Mouse (Mus musculus) testis, adult 2 months (tissue): ENCODE measurements at regions not wholly inside any gene's neighbourhood (a gene's known extent, or its start where the extent isn't known, plus 50 kb on each side); places are given as distances from the start of the nearest gene placed in this dataset.

Source experiments
- H3K27ac ChIP-seq: fragments of 200-500 bp; 2 replicates; pipeline ENCODE4 v1.5.1; 2012; ENCODE audit warnings: low read depth, low read length; ENCODE audit not compliant: control insufficient read depth, insufficient read depth
- H3K27me3 ChIP-seq: fragments of 200-500 bp; 2 replicates; pipeline ENCODE4 v1.6.1; 2012; ENCODE audit warnings: mild to moderate bottlenecking, low read length, moderate library complexity; ENCODE audit not compliant: control insufficient read depth, insufficient read depth
- H3K36me3 ChIP-seq: fragments of 200-500 bp; 2 replicates; pipeline ENCODE4 v1.6.1; 2012; ENCODE audit warnings: mild to moderate bottlenecking, low read length; ENCODE audit not compliant: control insufficient read depth, insufficient read depth
- H3K4me1 ChIP-seq: fragments of 200-500 bp; 2 replicates; pipeline ENCODE4 v1.6.1; 2012; ENCODE audit warnings: low read length; ENCODE audit not compliant: control insufficient read depth, insufficient read depth
- H3K4me3 ChIP-seq: fragments of 200-500 bp; 2 replicates; pipeline ENCODE4 v1.5.1; 2012; ENCODE audit warnings: low read depth, mild to moderate bottlenecking, low read length, moderate library complexity, mixed read lengths; ENCODE audit not compliant: control insufficient read depth
- CTCF ChIP-seq: fragments of 200-500 bp; IDR thresholded peaks from 2 replicates; pipeline ENCODE4 v1.5.1; 2012; ENCODE audit warnings: low read depth, mild to moderate bottlenecking, inconsistent platforms, low read length, moderate library complexity; ENCODE audit not compliant: control insufficient read depth, insufficient read depth, insufficient replicate concordance
- POLR2A ChIP-seq: fragments of 200-500 bp; IDR thresholded peaks from 2 replicates; pipeline ENCODE4 v1.6.1; 2012; ENCODE audit warnings: low read depth, mild to moderate bottlenecking, inconsistent platforms, low read length, moderate library complexity; ENCODE audit not compliant: control insufficient read depth

DNA sequence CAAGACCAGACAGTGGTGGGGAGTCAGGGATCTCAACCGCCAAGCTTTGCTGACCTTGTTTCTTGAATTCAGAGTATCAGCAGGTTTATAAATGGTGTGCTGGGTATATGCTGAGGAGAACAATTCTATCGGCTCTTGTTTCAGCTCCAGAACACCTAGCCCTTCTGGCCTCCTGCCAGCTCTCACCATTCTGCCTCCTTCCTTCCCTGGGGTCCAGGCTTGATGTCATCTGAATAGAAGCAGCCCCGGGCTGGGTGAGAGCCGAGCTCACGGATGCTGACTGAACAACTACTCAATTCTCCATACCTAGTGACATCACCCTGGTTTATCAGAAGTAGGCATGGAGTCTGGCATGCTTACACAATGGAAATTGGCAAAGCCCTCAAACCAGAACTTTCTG is 203.5 kb downstream of the Efnb2 start:
- Histone ChIP-seq H3K4me1 (no peaks in the 10 kb centered on the region), H3K4me3 (no peak overlapping the region), H3K27me3 (no peaks in the 10 kb centered on the region), H3K27ac (no peak overlapping the region), H3K36me3 (no peaks in the 10 kb centered on the region)
- TF ChIP-seq CTCF (no peak), POLR2A (no peak)

DNA sequence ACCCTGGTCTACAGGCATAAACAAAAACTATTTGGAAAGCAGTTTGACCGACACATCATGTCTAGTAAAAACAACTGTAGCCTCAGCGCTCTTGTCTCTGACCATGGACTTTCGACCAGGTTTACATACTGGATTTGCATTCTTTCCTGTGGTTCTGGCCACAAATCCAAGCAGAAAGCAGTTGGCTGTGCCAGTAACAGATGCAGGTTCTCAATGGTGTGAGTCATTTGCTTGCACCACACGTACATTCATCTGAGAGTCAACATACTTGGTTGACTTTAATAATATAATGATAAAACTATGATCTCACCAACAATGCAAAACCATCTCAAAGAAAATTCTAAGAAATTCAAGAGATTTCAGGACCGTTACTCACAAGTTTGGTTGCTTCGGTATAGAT is 207.1 kb downstream of the Efnb2 start:
- TF ChIP-seq POLR2A (no peak), CTCF (no peak)

GRCm38 (mm10) chr8:8452226-8452625 is 208.8 kb downstream of the Efnb2 start:
- Histone ChIP-seq H3K36me3 (no peaks in the 10 kb centered on the region), H3K4me3 (no peak overlapping the region), H3K4me1 (no peaks in the 10 kb centered on the region), H3K27me3 (no peaks in the 10 kb centered on the region), H3K27ac (no peak overlapping the region)
- no peak for TF ChIP-seq CTCF
- TF ChIP-seq POLR2A, result no peak

More for the DNA sequence above, 207.1 kb downstream of the Efnb2 start:
- no peaks in the 10 kb centered on the region for H3K27me3 ChIP-seq
- H3K4me1 ChIP-seq, result no peaks in the 10 kb centered on the region
- no peak overlapping the region for H3K4me3 ChIP-seq
- no peaks in the 10 kb centered on the region for H3K36me3 ChIP-seq
- no peak overlapping the region for H3K27ac ChIP-seq

- no peak overlapping the region for H3K27ac ChIP-seq
- H3K4me1 ChIP-seq, result no peaks in the 10 kb centered on the region
- no peak overlapping the region for H3K4me3 ChIP-seq
- H3K27me3 ChIP-seq, result no peaks in the 10 kb centered on the region
- H3K36me3 ChIP-seq, result no peaks in the 10 kb centered on the region
- TF ChIP-seq CTCF (no peak), POLR2A (no peak)
Measured at GRCm38 (mm10) chr8:8448911-8449310, 212.1 kb downstream of the Efnb2 start.

DNA sequence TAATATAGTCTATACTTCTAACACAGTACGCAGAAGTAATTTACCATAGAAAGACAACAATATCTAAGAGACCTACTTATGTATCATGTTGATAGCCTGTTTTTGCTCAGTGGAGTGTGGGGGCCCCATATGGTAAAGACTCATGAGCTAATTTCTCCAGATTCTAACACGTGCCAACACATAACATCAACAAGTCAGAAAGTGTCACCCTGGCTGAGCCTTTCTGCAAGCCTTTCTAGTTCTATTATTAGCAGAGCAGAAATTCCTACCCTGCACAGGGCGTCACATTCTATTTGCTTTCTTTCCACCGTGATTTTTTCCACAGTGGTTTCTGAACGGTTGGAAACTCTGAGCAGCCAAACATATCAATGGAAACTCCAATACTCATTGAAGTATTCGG is 219.5 kb downstream of the Efnb2 start:
- no peaks in the 10 kb centered on the region for H3K36me3 ChIP-seq
- no peak overlapping the region for H3K4me3 ChIP-seq
- TF ChIP-seq CTCF, result no peak
- no peak for TF ChIP-seq POLR2A
- no peak overlapping the region for H3K27ac ChIP-seq
- H3K27me3 ChIP-seq, result no peaks in the 10 kb centered on the region
- H3K4me1 ChIP-seq, result no peaks in the 10 kb centered on the region

GRCm38 (mm10) chr8:8440903-8441302 is 220.1 kb downstream of the Efnb2 start:
- Histone ChIP-seq H3K4me1 (no peaks in the 10 kb centered on the region), H3K27ac (no peak overlapping the region), H3K36me3 (no peaks in the 10 kb centered on the region), H3K27me3 (no peaks in the 10 kb centered on the region), H3K4me3 (no peak overlapping the region)
- TF ChIP-seq CTCF, result no peak
- no peak for TF ChIP-seq POLR2A

DNA sequence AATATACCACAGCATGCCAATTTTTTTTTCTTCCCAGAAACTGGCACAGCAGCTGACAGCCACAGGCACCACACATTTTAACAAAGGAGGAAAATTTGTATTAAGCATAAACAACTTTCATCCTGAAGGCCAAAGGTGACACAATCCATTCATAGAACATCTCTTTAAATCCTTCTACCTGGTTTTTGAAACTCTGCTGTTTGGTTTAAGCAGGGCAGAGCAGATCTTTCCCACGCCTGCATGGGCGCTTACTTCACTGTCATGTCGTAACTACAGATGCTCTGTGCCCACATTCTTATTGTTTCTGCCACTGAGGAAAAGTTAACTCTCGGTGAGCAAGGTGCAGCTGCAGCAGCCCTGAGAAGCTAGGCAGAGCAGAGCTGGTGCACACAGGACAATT is 234.8 kb downstream of the Efnb2 start:
- Histone ChIP-seq H3K36me3 (no peaks in the 10 kb centered on the region), H3K4me3 (no peak overlapping the region), H3K4me1 (no peaks in the 10 kb centered on the region), H3K27ac (no peak overlapping the region), H3K27me3 (no peaks in the 10 kb centered on the region)
- TF ChIP-seq CTCF, result no peak
- TF ChIP-seq POLR2A, result no peak

- Histone ChIP-seq H3K27ac (no peak overlapping the region), H3K27me3 (no peaks in the 10 kb centered on the region), H3K4me3 (no peak overlapping the region), H3K4me1 (no peaks in the 10 kb centered on the region), H3K36me3 (no peaks in the 10 kb centered on the region)
- TF ChIP-seq POLR2A (no peak), CTCF (no peak)
Measured at GRCm38 (mm10) chr8:8423443-8423842, 237.6 kb downstream of the Efnb2 start.
